Mouse (Mus musculus): ENCODE measurements around the gene Hivep3.

DNA sequence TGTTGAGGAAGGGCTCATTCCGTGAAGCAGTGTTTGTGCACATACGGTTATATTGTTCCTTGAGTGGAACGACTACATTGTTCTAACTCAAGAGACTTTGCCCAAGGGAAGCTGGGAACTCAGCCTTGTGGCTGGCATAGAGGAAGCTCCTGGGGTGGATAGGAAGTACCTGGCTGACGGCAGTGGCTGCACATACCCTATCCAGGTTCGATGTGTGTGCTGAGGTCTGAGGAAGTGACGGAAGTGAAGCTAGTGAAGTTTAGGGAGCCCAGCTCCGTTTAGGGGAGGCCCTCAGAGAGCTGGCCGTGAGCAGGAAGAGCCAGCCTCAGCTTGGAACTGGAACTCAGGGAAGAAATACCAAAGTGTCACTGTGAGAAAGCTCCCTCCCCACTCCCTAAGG lies 374.2 kb downstream of the Hivep3 start:
- TF ChIP-seq CTCF (IDR thresholded peaks at IDR 0.05; ENCODE audit: insufficient read depth, low read length) (no peak), POLR2A (IDR thresholded peaks at IDR 0.05; ENCODE audit: borderline replicate concordance, extremely low read depth, low read depth, low read length) (no peak)

Measured in lung, adult 2 months (tissue).